Mouse (Mus musculus): Measurements from ENCODE around the gene Ccdc73. TPM values are rescaled to one million over a fixed set of nuclear protein-coding genes. Genes with fewer than 3 reads are reported as not detected.
A peak's percentile ranks its signal among the peaks of the same experiment; 100 is the strongest.

Gene Ccdc73
- polyA plus RNA-seq, 1 experiment from 2014 or later, result 12.6 TPM

GRCm38 (mm10) chr2:104899975-104900374 lies 32.4 kb downstream of the Ccdc73 start:
- Histone ChIP-seq H3K4me3 (replicated peaks; ENCODE audit: low read depth, low read length) (no peak overlapping the region), H3K9ac (ENCODE audit: low read depth, low read length) (no peak overlapping the region), H3K4me2 (ENCODE audit: low read length) (no peak overlapping the region), H3K9me3 (replicated peaks; ENCODE audit: low read length) (no peaks in the 10 kb centered on the region), H3K27me3 (ENCODE audit: insufficient read depth, low read length) (no peaks in the 10 kb centered on the region), H3K36me3 (ENCODE audit: insufficient read depth, low read length) (no peaks in the 10 kb centered on the region), H3K27ac (no peak overlapping the region), H3K4me1 (replicated peaks; ENCODE audit: insufficient read depth, low read length) (no peaks in the 10 kb centered on the region)
- no peak for DNase-seq (ENCODE audit: low spot score)
- 89% methylated on average over 2 of the region's 2 CpGs for WGBS
- no peak for TF ChIP-seq CTCF (IDR thresholded peaks at IDR 0.05; ENCODE audit: low read depth)
- ATAC-seq (replicated peaks; ENCODE audit: low FRiP score, low read depth), result no peak

- H3K27me3 ChIP-seq (ENCODE audit: insufficient read depth, low read length), result no peaks in the 10 kb centered on the region
- H3K4me2 ChIP-seq (ENCODE audit: low read length), result no peak overlapping the region
- peak; percentile 26; the same call in 1 of the 2 replicates for TF ChIP-seq CTCF (IDR thresholded peaks at IDR 0.05; ENCODE audit: low read depth)
- no peak overlapping the region for H3K4me3 ChIP-seq (replicated peaks; ENCODE audit: low read depth, low read length)
- no peaks in the 10 kb centered on the region for H3K36me3 ChIP-seq (ENCODE audit: insufficient read depth, low read length)
- no peaks in the 10 kb centered on the region for H3K9me3 ChIP-seq (replicated peaks; ENCODE audit: low read length)
- H3K27ac ChIP-seq, result no peak overlapping the region
- no peak overlapping the region for H3K9ac ChIP-seq (ENCODE audit: low read depth, low read length)
- no peaks in the 10 kb centered on the region for H3K4me1 ChIP-seq (replicated peaks; ENCODE audit: insufficient read depth, low read length)
- 91% methylated on average over 3 of the region's 3 CpGs for WGBS
- ATAC-seq (replicated peaks; ENCODE audit: low FRiP score, low read depth), result no peak
- no peak for DNase-seq (ENCODE audit: low spot score)
These were observed 48.1 kb downstream of the Ccdc73 start for GRCm38 (mm10) chr2:104915709-104916108.

DNA sequence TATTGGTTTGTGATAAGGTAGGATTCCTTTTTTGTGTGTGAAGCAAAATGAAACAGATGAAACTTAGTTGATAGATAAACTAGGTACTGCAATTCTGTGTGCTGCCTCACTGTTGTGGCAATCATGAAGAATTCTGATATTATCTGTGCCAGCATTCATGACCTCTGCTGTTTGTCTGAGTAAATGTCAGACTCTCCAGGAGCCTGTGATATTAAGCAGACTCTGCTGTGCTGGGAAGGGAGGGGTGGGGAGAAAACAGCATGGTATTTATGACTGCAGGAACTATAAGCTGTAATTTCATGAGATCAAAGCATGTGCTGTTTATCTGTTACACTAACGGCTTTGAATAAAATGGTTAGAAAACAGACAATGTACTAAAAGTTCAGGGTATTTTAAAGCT lies 96.9 kb downstream of the Ccdc73 start:
- Histone ChIP-seq H3K27ac (no peak overlapping the region), H3K9me3 (replicated peaks; ENCODE audit: low read length) (no peaks in the 10 kb centered on the region), H3K4me1 (replicated peaks; ENCODE audit: insufficient read depth, low read length) (no peaks in the 10 kb centered on the region), H3K9ac (ENCODE audit: low read depth, low read length) (no peak overlapping the region), H3K27me3 (ENCODE audit: insufficient read depth, low read length) (no peaks in the 10 kb centered on the region), H3K4me2 (ENCODE audit: low read length) (no peak overlapping the region), H3K36me3 (ENCODE audit: insufficient read depth, low read length) (no peaks in the 10 kb centered on the region), H3K4me3 (replicated peaks; ENCODE audit: low read depth, low read length) (no peak overlapping the region)
- ATAC-seq (replicated peaks; ENCODE audit: low FRiP score, low read depth) (no peak), DNase-seq (ENCODE audit: low spot score) (no peak)
- TF ChIP-seq CTCF (IDR thresholded peaks at IDR 0.05; ENCODE audit: low read depth), result no peak
- WGBS, result 10% methylated on average over 1 of the region's 1 CpGs

- 48% methylated on average over 2 of the region's 2 CpGs for WGBS
- no peak overlapping the region for H3K9ac ChIP-seq (ENCODE audit: low read depth, low read length)
- H3K27me3 ChIP-seq (ENCODE audit: insufficient read depth, low read length), result no peaks in the 10 kb centered on the region
- TF ChIP-seq CTCF (IDR thresholded peaks at IDR 0.05; ENCODE audit: low read depth), result no peak
- no peaks in the 10 kb centered on the region for H3K9me3 ChIP-seq (replicated peaks; ENCODE audit: low read length)
- no peak for ATAC-seq (replicated peaks; ENCODE audit: low FRiP score, low read depth)
- H3K4me2 ChIP-seq (ENCODE audit: low read length), result no peak overlapping the region
- no peak overlapping the region for H3K27ac ChIP-seq
- H3K4me3 ChIP-seq (replicated peaks; ENCODE audit: low read depth, low read length), result no peak overlapping the region
- H3K36me3 ChIP-seq (ENCODE audit: insufficient read depth, low read length), result no peaks in the 10 kb centered on the region
- H3K4me1 ChIP-seq (replicated peaks; ENCODE audit: insufficient read depth, low read length), result no peaks in the 10 kb centered on the region
- no peak for DNase-seq (ENCODE audit: low spot score)
These were observed 114.1 kb downstream of the Ccdc73 start for GRCm38 (mm10) chr2:104981712-104982111.

DNA sequence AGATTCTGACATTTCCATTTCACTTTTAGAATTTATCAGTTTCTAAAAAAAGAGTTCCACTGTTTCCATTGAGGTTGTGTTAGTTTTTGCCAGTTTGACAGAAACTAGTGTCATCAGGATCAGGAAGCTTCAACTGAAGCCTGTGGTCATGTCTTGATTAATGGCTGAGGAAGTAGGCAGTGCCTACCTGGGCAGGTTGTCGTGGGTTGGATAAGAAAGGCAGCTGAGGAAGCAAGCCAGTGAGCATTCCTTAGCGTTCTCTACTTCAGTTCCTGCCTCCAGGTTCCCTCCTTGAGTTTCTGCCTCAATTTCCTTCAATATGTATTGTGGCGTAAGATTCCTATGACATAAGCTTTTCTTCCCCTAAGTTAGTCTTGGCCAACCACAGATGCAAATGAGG lies 118.2 kb downstream of the Ccdc73 start:
- no peak overlapping the region for H3K27ac ChIP-seq
- no peaks in the 10 kb centered on the region for H3K27me3 ChIP-seq (ENCODE audit: insufficient read depth, low read length)
- no peak overlapping the region for H3K4me2 ChIP-seq (ENCODE audit: low read length)
- H3K36me3 ChIP-seq (ENCODE audit: insufficient read depth, low read length), result no peaks in the 10 kb centered on the region
- H3K4me3 ChIP-seq (replicated peaks; ENCODE audit: low read depth, low read length), result no peak overlapping the region
- 54% methylated on average over 3 of the region's 3 CpGs for WGBS
- TF ChIP-seq CTCF (IDR thresholded peaks at IDR 0.05; ENCODE audit: low read depth), result no peak
- DNase-seq (ENCODE audit: low spot score), result no peak
- no peak overlapping the region for H3K9ac ChIP-seq (ENCODE audit: low read depth, low read length)
- H3K9me3 ChIP-seq (replicated peaks; ENCODE audit: low read length), result no peaks in the 10 kb centered on the region
- H3K4me1 ChIP-seq (replicated peaks; ENCODE audit: insufficient read depth, low read length), result no peaks in the 10 kb centered on the region
- no peak for ATAC-seq (replicated peaks; ENCODE audit: low FRiP score, low read depth)

DNA sequence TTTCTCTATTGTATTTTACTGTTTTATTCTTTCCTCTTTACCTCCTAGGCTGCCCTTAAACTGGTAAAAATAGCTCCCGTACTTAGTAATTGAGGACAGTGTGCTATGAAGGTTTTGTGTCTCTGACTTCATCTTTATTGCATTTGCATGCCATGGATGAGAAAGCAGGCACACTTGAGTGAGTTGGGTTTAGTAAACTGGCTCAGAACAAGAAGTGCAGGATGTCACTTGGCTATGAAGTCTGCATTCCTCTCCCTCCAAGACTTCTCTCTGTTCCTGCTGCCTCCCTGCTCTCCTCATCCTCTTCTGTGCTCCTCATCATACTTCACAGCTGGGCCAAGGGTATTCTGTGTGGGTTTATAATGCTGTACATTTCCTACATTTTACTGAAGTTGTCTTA lies 121.4 kb downstream of the Ccdc73 start:
- 38% methylated on average over 1 of the region's 1 CpGs for WGBS
- TF ChIP-seq CTCF (IDR thresholded peaks at IDR 0.05; ENCODE audit: low read depth), result no peak
- DNase-seq (ENCODE audit: low spot score), result peak; percentile 47
- Histone ChIP-seq H3K9me3 (replicated peaks; ENCODE audit: low read length) (no peaks in the 10 kb centered on the region), H3K36me3 (ENCODE audit: insufficient read depth, low read length) (no peaks in the 10 kb centered on the region), H3K27ac (no peak overlapping the region), H3K27me3 (ENCODE audit: insufficient read depth, low read length) (no peaks in the 10 kb centered on the region), H3K4me3 (replicated peaks; ENCODE audit: low read depth, low read length) (no peak overlapping the region), H3K4me1 (replicated peaks; ENCODE audit: insufficient read depth, low read length) (no peaks in the 10 kb centered on the region), H3K9ac (ENCODE audit: low read depth, low read length) (no peak overlapping the region), H3K4me2 (ENCODE audit: low read length) (no peak overlapping the region)
- ATAC-seq (replicated peaks; ENCODE audit: low FRiP score, low read depth), result peak; percentile 63

- no peaks in the 10 kb centered on the region for H3K4me1 ChIP-seq (replicated peaks; ENCODE audit: insufficient read depth, low read length)
- 27% methylated on average over 2 of the region's 2 CpGs for WGBS
- H3K9me3 ChIP-seq (replicated peaks; ENCODE audit: low read length), result no peaks in the 10 kb centered on the region
- no peak for ATAC-seq (replicated peaks; ENCODE audit: low FRiP score, low read depth)
- DNase-seq (ENCODE audit: low spot score), result peak; percentile 31
- H3K9ac ChIP-seq (ENCODE audit: low read depth, low read length), result no peak overlapping the region
- H3K36me3 ChIP-seq (ENCODE audit: insufficient read depth, low read length), result 0 out of 2 replicates have a peak, but pooled peaks cover 13% of the 10 kb centered on the region
- H3K4me3 ChIP-seq (replicated peaks; ENCODE audit: low read depth, low read length), result no peak overlapping the region
- TF ChIP-seq CTCF (IDR thresholded peaks at IDR 0.05; ENCODE audit: low read depth), result no peak
- no peak overlapping the region for H3K4me2 ChIP-seq (ENCODE audit: low read length)
- no peak overlapping the region for H3K27ac ChIP-seq
- no peaks in the 10 kb centered on the region for H3K27me3 ChIP-seq (ENCODE audit: insufficient read depth, low read length)
These were observed 126.8 kb downstream of the Ccdc73 start for GRCm38 (mm10) chr2:104994436-104994835.
